Mouse (Mus musculus): Measurements from ENCODE around the gene Upf2.

DNA sequence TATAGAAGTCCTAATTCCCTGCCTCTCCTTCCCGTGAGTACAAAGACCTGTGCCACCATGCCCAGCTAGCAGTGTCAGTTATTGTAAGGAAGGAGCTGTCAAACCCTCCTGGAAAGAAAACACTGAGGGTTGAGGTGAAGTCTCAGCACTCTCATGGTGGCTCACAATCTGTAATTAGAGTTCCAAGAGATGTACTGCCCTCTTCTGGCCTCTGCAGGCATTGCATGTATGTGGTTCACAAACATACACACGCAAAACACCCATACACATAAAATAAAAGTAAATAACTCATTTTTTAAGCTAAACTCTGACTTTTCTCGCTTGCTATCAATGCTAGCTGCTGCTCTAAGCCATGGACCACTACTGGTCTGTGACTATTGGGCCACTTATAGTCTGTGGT lies 44.6 kb upstream of the Upf2 start:
- no peak for TF ChIP-seq CTCF (IDR thresholded peaks at IDR 0.05; ENCODE audit: borderline replicate concordance, control insufficient read depth, extremely low read depth, insufficient read depth, low read length, poor library complexity)
- TF ChIP-seq POLR2A (IDR thresholded peaks at IDR 0.05; ENCODE audit: control insufficient read depth, extremely low read depth, insufficient read depth, low read length, poor library complexity), result no peak
